Mouse (Mus musculus): ENCODE results near the gene Olfr825. TPM values are rescaled to one million over a fixed set of nuclear protein-coding genes. Genes with fewer than 3 reads are reported as not detected.
"Not testable (repeated sequence)": the region's sequence is repeated elsewhere in the genome, so short reads cannot be mapped to it uniquely, and the experiment has no call there.

Gene Olfr825
- not detected for polyA plus RNA-seq (2017; shearing (Covaris generic))

DNA sequence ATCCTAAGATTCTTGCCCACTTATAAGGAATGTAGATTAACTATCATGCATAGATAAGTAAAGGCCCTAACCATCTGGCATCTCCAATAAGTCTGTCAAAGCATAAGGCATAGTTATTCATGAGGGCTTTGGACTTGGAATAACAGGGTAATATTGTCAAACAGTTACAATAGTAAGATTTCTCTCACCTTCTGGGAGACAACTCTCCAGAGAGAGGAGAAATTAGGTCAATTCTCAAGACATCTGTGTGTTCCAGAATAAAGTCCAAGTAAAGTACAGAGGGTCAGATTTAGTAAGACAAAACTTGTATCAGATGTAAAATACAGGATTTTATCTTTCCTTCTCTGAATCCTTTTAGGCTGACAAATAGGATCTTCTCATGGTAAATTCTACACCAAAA, at the start of gene Olfr825:
Gene Olfr825, minus strand, starts transcription at position 101 of the 400 bp plus-strand sequence.
- ATAC-seq = no peak

DNA sequence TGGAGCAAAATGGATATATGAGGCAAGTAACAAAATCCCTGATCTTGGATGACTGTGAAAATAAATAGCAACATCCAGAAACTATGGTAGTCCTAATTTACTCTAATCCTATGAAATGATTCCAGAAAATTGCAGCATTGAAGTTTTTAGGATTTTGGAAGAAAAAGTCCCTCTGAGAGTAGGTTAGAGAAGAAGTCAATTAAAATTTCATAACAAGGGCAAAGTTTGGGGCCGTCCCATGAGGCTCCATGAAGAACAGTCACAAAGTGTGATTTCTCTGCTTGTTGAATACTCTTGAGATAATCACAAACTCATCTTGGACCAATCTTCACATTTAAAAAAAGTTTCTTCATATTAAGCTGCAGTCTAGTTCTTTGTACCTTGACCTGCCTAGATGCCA, 47.7 kb upstream of the Olfr825 start, which contains the start of gene Olfr827:
Gene Olfr827, minus strand, starts transcription at position 101 of the 400 bp plus-strand sequence.
- no peak for ATAC-seq

DNA sequence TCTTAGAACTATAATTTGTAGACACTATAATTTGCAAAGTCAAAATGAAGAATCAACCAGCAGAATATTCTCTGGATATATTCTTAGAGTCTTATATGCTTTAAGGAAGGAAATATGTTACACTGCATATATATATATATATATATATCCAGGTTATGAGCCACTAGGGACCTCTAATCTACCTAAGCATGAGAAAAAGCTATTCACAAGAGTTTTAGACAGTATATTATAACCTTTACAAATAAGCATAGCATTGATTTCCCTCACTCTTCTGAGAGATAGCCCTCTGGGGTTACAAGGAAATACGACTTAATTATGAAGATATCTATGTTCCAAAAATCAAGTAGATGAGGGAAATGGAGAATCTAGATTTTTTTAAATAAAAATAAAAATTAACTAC, 17.5 kb upstream of the Olfr825 start, which contains the start of gene Olfr826:
Gene Olfr826, minus strand, starts transcription at position 101 of the 400 bp plus-strand sequence.
- no peak for ATAC-seq

- ATAC-seq = no peak
Measured at GRCm38 (mm10) chr10:130165196-130165595, 1.4 kb downstream of the Olfr825 start.

- no peak for ATAC-seq
Measured at GRCm38 (mm10) chr10:130144121-130144520, 22.4 kb downstream of the Olfr825 start.

GRCm38 (mm10) chr10:130142481-130142880, 24.1 kb downstream of the Olfr825 start:
- ATAC-seq = not testable (repeated sequence)

GRCm38 (mm10) chr10:130134811-130135210, 31.8 kb downstream of the Olfr825 start:
- ATAC-seq = no peak

- ATAC-seq = not testable (repeated sequence)
Measured at GRCm38 (mm10) chr10:130129900-130130299, 36.7 kb downstream of the Olfr825 start, which contains the start of gene Olfr824. Olfr824 (minus strand) TSS chr10:130130000.

- not testable (repeated sequence) for ATAC-seq
Measured at GRCm38 (mm10) chr10:130116045-130116444, 50.5 kb downstream of the Olfr825 start.

DNA sequence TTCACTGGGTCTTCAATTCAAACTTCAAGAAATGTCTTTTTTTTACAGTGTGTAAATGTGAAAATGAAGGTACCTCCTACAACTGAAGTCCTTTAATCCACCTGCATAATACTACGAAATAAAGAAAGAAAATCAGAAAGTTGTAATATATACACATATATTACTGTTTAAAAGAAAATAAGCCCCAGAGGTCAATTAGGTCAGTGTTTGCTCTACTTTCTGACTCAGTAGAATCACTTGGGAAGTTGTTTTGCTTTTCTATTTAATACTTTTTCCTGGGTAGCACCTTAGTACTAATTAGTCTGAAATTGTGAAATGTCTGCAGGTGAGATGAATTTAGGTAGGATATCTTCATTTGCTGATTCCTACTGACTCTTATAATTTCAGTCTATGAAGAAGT, 51.3 kb downstream of the Olfr825 start, which contains the start of gene Olfr823:
Gene Olfr823, minus strand, starts transcription at position 101 of the 400 bp plus-strand sequence.
- not testable (repeated sequence) for ATAC-seq

Other genes starting within 250 kb of the Olfr825 start
- gene Olfr818, start 217.7 kb downstream of the Olfr825 start, polyA plus RNA-seq (2017; shearing (Covaris generic)) = not detected
- gene Olfr819, start 199.5 kb downstream of the Olfr825 start, polyA plus RNA-seq (2017; shearing (Covaris generic)) = not detected
- gene Olfr247, start 190.6 kb downstream of the Olfr825 start, polyA plus RNA-seq (2017; shearing (Covaris generic)) = not detected
- gene Gm10310, start 181.7 kb downstream of the Olfr825 start, polyA plus RNA-seq (2017; shearing (Covaris generic)) = not detected
- not detected for gene Olfr820, start 154.1 kb downstream of the Olfr825 start, polyA plus RNA-seq (2017; shearing (Covaris generic))
- not detected for gene Olfr821, start 136.4 kb downstream of the Olfr825 start, polyA plus RNA-seq (2017; shearing (Covaris generic))
- under 1 TPM in 1 of 2 experiments, not detected in 1; 0.33 TPM for gene Olfr822, start 95.6 kb downstream of the Olfr825 start, polyA plus RNA-seq (2017; shearing (Covaris generic))
- not detected for gene Olfr823, start 51.4 kb downstream of the Olfr825 start, polyA plus RNA-seq (2017; shearing (Covaris generic))
- not detected for gene Olfr824, start 36.8 kb downstream of the Olfr825 start, polyA plus RNA-seq (2017; shearing (Covaris generic))
- under 1 TPM in 1 of 2 experiments, not detected in 1; 0.12 TPM for gene Olfr826, start 17.4 kb upstream of the Olfr825 start, polyA plus RNA-seq (2017; shearing (Covaris generic))
- not detected for gene Olfr827, start 47.6 kb upstream of the Olfr825 start, polyA plus RNA-seq (2017; shearing (Covaris generic))
- gene Neurod4, start 113.5 kb upstream of the Olfr825 start, polyA plus RNA-seq (2017; shearing (Covaris generic)) = under 1 TPM in 1 of 2 experiments, not detected in 1; 0.14 TPM
- gene Tespa1, start 156.1 kb upstream of the Olfr825 start, polyA plus RNA-seq (2017; shearing (Covaris generic)) = 100 to 1,000 TPM; 277 to 337 TPM
- gene Vmn2r84, start 227.6 kb upstream of the Olfr825 start, polyA plus RNA-seq (2017; shearing (Covaris generic)) = 1 to 10 TPM; 1.2 to 2.3 TPM

Data from activated CD4-positive, CD25-positive, alpha-beta regulatory T cell, adult 4 months (primary cell).